Mouse (Mus musculus): ENCODE measurements around the gene Prkcb. TPM values are rescaled to one million over a fixed set of nuclear protein-coding genes. Genes with fewer than 3 reads are reported as not detected.
A peak's percentile ranks its signal among the peaks of the same experiment; 100 is the strongest.
"Not testable (repeated sequence)": the region's sequence is repeated elsewhere in the genome, so short reads cannot be mapped to it uniquely, and the experiment has no call there.

Prkcb gene
- polyA plus RNA-seq (2012; rRNA removed), result 10.9 and 11.0 TPM in 2 replicates

DNA sequence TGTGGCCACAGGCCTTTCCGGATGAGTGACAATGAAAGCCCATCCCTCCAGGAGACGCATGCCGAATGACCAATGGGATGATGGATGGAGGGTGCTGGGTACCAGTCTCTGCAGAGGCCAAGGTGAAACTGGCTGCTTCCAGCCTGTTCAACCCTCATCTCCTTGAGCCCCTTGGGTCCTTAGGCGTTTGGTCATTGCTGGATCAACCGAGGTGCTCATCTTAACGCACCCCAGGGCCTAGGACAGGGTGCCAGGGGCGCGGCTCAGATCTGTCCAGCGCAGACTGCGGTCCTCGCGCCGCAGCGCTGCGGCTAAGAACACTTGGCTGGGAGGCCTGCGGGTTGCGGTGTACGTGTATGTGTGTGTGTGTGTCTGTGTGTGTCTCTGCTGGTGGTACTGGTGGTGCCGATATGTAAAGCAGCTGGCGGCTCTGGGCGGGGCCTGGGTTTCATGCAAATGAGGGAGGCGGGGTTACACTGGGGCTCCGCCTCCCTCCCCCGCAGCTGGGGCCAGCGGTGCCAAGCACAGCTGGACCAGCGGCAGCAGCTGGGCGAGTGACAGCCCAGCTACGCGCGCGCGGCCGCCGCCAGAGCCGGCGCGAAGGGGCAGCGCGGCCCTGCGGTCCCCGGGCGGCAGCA, at the start of gene Prkcb:
TSS of gene Prkcb (plus strand) at position 147 of the 638 bp plus-strand sequence.
- 9% methylated on average over 40 of the region's 42 CpGs for WGBS
- no peak for DNase-seq (ENCODE audit: low read depth, low spot score)

DNA sequence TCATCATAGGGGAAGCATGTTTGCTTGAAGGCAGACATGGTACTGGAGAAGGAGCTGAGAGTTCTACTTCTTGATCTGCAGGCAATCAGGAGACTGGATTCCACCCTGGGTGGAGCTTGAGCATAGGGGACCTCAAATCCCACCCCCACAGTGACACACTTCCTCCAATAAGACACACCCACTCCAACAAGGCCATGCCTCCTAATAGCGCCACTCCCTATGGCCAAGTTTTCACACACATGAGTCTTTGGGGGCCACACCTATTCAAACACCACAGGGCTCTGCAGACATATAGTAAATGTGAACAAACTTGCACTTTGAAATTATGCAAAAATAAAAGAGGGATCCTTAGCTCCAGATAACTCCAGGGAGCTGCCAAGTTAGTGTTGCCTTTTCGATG, 49.6 kb upstream of the Prkcb start:
- DNase-seq (ENCODE audit: low read depth, low spot score), result peak; percentile 50
- 26% methylated on average over 2 of the region's 2 CpGs for WGBS

DNA sequence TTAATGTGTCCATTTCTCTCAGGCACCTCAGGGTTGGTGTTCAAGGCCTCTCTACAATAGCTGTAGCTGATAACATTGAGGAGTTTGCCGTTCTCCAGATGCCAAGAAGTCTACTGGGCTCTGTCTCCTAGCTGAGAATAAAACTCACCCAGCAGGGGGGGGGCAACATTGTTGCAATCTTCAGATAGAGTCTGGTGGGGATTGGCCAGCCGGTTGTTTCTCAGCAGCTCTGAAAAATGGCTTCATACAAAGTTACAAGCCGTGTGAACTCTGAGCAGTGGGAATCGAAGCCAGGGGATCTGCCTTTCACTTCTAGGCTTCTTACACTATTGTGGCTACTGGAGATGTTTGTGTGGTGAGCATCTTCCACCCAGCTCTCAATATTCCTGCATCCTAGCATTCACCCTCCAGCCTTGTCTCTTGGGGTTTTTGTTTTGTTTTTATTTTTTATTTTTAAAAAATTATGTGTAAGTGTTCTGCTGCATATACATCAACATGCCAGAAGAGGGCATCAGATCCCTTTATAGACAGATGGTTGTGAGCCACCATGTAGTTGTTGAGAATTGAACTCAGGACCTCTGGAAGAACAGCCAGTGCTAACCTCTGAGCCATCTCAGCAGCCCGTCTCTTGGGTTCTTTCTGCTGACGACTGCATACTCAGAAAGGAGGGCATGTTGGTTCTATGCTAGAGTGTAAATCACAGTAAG, 48.0 kb upstream of the Prkcb start:
- no peak for DNase-seq (ENCODE audit: low read depth, low spot score)
- WGBS, result 83% methylated on average over 6 of the region's 6 CpGs

DNA sequence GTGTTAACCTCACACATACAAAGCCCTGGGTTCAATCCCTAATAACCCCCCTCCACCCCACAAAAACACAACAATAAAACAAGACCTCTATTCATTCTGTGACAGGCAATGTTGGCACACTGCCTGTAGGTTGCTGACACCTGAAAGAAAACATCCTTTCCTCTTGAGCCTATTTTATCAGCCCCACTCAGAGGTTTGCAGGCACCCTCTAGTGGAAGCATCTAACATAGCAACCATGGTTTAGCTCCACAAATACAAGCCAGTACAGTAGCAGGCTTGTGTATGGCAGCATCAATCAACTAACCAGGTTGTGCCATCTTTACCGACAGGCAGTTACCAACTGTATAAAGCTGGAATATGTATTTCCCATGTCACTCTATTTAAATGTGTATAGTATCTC, 46.3 kb upstream of the Prkcb start:
- 30% methylated on average over 1 of the region's 1 CpGs for WGBS
- DNase-seq (ENCODE audit: low read depth, low spot score), result peak; percentile 68

DNA sequence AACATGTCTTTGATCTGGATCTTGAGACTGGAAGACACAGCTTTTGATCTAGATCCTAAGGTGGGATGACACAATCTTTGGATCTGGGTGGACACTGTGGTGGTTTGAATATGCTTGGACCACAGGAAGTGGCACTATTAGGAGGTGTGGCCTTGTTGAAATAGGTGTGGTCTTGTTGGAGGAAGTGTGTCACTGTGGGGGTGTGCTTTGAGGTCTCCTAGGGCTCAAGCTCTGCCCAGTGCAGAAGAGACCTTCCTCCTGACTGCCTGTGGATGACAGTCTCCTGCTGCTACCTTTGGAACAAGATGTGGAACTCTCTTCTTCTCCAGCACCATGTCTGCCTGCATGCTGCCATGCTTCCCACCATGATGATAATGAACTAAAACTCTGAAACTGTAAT, 45.8 kb upstream of the Prkcb start:
- not testable (repeated sequence) for DNase-seq (ENCODE audit: low read depth, low spot score)

DNA sequence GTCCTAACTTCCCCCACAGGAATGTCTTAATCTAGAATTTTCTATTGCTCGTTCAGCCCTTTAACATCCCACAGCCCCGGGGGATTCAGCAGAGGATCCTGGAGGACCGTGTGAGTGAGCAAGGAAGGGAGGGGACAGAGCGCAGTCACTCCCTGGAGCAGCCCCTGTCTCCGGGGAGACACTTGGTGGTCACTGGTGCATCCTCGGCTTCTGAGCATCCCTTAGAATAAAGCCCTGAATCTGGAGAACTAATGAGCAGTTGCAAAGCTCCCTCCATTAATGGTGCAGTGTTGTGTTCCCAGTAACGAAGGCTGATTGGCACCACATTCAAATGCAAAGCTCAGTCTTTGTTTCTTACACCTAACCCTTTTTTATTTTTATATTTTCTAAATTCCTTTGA, 44.4 kb upstream of the Prkcb start:
- WGBS, result 67% methylated on average over 7 of the region's 7 CpGs
- DNase-seq (ENCODE audit: low read depth, low spot score), result no peak

DNA sequence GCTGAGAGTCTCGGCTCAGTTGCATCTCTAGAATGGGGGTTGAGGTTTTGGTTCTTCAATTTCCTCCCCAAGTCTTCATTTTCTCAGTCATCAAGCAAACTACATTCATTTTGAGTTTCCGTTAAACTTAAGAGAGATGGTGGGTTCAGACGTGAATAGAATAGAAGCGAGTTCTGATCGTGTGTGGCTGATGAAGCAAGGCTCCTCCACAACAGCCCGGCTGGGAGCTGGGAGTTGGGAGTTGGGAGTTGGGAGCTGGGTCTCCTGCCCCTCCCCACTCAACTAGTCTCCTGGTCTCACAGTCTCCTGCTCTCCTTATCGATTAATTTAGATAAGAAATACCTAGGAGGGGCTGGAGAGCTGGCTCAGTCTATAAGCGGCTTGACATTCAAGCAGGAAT, 44.0 kb upstream of the Prkcb start:
- DNase-seq (ENCODE audit: low read depth, low spot score), result no peak
- WGBS, result 74% methylated on average over 8 of the region's 8 CpGs

DNA sequence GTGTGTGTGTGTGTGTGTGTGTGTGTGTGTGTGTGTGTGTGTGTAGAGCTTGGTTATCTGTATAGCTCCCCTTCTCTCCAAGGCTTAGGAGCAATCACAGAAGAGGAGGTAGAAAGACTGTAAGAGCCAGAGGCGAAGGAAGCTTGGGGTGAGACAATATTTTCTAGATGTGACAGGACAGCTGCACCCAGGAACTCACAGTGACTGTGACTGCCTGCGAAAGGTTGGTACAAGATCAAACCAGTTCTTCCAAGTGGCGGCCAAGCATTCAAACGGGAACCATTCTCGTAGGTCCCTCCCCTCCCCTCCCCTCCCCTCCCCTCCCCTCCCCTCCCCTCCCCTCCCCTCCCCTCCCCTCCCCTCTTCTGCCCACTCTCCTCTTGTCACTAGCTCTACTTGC, 42.6 kb upstream of the Prkcb start:
- no peak for DNase-seq (ENCODE audit: low read depth, low spot score)
- WGBS, result 47% methylated on average over 5 of the region's 5 CpGs

DNA sequence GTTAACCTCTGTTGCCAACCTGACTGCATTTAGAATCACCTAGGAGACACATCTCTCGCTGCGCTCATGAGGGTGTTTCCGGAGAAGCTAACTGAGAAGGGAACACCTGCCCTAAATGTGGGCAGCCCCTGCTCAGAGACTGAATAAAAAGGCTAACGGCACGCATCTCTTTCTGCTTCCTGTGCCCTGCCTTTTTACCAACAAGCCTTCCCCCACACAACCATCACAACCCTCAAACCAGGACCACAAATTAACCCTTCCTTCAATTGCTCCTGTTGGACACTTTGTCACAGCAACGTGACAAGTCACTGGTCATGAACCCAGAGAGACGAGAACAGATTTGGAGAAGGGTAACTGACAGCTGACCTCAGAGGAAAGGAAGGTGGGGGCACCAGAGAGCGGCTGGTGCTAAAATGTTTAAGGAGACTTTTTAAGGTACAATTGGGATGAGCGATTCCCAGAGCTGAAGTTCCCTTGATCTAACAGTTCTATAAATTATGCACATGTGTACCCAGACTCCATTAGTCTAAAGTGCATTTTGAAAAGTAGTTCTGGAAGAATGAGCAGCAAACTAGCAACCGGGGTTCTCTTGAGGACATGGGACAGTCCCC, 41.2 kb upstream of the Prkcb start:
- no peak for DNase-seq (ENCODE audit: low read depth, low spot score)
- WGBS, result 82% methylated on average over 10 of the region's 10 CpGs

DNA sequence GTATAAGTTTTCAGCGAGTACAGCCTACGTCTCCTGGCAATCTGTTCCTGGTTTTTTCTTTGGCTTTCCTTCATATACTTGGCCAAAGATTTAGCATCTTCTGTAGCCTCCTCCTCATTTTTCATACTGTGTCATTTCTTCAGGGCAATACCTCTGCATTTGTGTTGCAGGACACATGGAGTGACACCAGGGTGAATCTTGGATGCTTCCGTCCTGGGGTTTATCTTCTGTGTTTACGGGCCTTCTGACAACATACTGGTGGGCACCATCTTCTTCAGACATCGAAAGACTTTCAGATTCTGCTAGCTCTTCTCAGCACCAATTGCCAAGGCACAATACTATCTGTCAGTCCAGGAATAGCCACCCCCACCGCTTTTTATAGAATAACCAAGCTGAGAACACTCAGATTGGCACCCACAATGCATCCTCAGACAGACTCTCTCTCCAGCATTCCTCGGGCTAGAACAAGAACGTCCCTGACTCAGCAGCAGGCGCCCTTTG, 39.2 kb upstream of the Prkcb start:
- WGBS, result 81% methylated on average over 9 of the region's 9 CpGs

DNA sequence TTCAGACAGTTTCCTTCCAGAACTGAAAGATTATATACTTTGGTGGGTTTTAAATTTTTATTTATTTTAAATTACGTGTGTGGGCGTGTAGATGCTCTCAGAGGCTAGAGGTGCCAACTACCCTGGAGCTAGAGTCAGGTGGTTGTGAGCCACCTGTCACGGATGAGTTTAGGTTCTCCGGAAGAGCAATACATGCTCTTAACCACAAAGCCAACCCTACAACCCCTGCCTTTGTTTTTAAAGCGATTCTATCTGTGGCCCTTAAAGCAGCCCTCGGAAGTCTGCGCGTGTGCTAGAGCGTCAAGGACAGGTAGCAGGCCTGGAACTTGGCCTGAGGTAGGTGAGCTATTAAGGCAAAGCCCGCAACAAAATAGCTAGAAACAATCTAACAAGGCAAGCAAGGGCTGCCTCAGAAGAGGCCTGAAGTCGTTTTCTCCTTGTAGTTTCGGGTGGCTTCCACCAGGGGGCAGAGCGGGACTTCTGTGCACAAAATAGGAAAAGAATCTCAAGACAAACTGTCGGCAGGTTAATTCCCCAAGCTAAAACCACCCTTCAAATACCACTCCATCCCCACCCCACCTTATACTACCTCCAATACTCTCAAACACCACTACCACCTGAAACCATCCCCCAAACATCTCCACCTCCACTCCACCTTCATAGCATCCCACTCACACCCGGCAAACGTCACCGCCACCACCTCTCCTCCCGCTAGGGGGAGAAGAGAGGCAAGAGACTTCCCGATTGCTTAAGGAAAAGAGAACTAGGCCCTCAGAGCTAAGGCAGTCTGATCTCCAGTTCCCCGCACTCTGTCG, 37.1 kb upstream of the Prkcb start:
- WGBS, result 28% methylated on average over 21 of the region's 21 CpGs
- peak; percentile 42 for DNase-seq (ENCODE audit: low read depth, low spot score)

More for the DNA sequence above, 39.2 kb upstream of the Prkcb start:
- no peak for DNase-seq (ENCODE audit: low read depth, low spot score)

DNA sequence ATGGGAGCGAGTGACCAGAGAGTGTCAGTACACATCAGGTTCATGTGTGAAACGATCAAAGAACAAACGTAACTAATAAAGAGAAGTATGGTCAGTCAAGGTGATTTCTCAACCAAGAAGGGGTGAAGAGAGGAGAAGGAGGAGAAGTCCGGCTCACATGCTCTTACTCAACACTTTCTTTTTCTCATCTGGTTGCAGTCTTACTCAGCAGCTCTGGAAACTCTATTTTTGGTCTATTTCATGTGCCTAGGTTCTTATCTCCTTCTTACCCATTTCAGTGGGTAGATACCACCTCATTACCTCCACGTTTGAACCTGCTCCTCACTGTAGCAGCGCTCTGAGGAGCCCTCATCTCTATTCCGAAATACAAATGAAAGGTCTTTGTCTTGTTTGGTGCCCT, 31.8 kb upstream of the Prkcb start:
- DNase-seq (ENCODE audit: low read depth, low spot score), result no peak
- 72% methylated on average over 7 of the region's 7 CpGs for WGBS

DNA sequence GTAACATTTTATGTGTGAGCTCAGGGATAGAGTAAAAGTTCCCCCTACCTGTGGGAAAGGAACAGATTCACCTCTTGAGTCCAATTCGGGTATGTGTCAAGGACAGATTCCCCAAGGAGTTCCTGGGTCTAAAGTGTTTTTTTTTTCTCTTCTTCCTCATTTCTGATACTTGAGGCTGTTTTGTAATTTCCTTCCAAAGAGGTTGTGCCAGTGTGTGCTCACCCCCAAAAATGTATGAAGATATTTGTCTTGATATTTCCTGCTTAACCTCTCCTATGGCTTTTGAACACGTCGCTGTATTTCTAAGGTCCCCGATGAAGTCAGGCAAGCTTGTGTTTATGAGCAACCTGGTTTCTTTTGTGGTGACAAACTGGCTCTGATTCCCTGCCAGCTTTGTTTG, 30.0 kb upstream of the Prkcb start:
- WGBS, result 74% methylated on average over 4 of the region's 4 CpGs
- DNase-seq (ENCODE audit: low read depth, low spot score), result no peak

DNA sequence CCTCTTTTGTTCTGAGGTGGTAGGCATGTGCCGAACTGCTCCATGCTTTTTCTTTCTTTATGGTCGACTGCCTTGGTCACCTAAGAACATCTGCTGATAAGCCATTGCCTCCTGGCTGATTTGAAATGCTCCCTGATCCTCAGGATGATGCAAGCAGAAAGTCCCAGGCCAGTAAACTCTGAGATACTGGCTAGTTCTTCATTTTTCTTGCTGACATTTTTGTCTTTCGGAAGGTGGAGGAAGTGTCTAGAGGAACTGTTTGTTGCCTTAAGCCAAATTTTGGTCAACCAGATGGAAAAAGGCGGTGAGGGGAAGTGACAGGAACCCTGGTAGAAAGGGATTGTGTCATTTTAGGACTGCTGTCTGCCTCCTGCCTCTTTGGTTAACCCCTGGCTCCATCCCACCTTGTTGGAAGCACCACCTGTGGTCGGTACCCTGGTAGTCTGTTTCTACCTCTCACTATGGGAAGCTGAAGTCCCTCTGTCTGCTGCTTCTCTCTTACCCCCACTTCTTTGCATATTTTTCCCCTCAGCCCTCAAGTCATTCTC, 28.4 kb upstream of the Prkcb start:
- 72% methylated on average over 5 of the region's 5 CpGs for WGBS
- no peak for DNase-seq (ENCODE audit: low read depth, low spot score)

DNA sequence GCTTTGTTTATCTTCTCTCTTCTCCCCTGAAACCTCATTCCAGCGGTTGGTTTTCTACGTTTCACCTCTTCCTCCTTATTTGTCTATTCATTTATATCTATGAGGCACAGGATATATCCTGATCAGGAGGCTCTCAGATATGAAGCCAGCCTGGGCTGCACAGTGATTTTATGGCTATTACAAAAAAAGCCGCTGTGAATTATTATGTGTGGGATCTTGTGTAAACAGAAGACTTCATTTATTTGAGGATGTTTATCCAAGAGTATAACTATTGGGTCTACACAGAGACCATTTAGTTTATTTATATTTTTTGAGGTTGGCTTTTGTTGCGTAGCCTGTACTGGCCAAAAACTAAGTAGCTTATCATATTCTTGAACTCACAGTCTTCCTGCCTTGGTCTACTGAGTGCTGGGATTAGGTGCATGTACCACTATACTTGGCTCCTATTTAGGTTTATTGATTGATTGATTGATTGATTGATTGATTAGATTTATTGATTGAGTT, 19.5 kb upstream of the Prkcb start:
- no peak for DNase-seq (ENCODE audit: low read depth, low spot score)
- 30% methylated on average over 4 of the region's 4 CpGs for WGBS

DNA sequence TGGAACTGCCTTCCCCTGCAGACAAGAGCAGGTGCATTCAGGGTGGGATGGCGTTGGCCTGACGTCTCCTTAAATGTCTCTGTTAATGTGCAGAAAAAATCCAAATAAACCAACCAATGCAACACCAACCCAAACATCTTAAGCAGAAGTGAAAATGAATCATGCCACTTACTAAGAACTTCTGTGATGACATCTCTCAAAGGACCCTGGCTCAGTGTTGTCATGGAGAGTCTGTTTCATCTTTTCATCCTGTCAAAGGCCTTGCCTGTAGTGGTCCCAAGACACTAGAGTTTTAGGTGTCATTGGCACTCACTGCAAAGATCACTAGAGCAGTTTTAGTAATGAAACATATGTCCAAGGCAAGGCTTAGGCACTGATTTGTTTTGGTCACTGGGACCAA, 16.2 kb upstream of the Prkcb start:
- DNase-seq (ENCODE audit: low read depth, low spot score), result no peak
- WGBS, result 72% methylated on average over 2 of the region's 2 CpGs

DNA sequence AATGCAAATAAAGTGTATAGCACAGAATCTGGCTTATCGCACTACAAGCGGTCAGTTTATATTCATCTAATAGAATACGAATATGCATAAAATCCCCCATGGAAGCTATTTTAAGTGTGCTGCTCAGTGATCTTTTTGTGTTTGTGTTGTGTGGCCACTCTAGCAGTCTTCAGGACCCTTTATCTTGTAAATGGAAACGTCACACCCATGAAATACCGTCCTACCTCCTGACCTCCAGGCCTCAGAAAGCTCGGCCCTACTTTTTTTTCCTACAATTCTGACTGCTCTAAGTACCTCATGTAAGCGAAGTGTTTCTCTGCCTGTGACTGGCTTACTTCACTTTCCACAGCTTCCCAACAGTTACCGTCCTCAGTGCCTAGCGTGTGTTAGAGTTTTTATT, 9.0 kb upstream of the Prkcb start:
- DNase-seq (ENCODE audit: low read depth, low spot score), result no peak
- 78% methylated on average over 9 of the region's 9 CpGs for WGBS

DNA sequence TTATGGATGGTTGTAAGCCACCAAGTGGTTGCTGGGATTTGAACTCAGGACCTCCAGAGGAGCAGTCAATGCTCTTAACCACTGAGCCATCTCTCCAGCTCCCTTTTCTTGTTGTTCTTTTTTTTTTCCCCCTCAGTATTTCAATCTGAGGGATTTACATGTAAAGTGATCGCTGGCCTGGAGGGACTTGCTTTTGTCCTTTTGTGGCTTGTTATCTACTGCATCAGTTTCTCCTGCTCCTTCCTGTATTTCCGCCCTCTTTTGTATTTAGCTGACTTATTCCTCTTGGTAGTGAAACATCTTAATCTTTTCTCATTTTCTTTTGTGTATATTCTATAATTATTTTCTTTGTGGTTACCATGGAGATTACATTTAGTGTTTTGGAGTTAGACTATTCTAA, 8.2 kb upstream of the Prkcb start:
- no peak for DNase-seq (ENCODE audit: low read depth, low spot score)
- 67% methylated on average over 2 of the region's 2 CpGs for WGBS

DNA sequence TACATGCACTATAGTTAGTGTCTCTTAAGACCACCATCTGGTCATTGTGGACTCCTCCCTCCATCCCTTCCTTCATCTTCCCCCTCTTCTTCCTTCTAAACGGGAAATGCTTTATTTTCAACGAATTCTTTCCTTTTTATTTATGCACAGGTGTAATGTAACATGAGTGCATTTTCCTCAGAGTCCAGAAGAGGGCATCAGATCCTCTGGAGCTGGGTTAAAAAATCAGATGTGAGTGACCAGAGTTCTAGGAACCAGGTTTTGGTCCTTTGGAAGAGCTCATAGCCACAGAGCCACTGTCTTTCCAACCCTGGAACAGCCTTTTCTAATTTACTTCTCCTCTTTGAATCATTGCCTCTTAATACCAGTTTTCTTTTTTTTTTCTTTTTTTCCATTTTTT, 6.0 kb upstream of the Prkcb start:
- no peak for DNase-seq (ENCODE audit: low read depth, low spot score)
- 73% methylated on average over 2 of the region's 2 CpGs for WGBS

DNA sequence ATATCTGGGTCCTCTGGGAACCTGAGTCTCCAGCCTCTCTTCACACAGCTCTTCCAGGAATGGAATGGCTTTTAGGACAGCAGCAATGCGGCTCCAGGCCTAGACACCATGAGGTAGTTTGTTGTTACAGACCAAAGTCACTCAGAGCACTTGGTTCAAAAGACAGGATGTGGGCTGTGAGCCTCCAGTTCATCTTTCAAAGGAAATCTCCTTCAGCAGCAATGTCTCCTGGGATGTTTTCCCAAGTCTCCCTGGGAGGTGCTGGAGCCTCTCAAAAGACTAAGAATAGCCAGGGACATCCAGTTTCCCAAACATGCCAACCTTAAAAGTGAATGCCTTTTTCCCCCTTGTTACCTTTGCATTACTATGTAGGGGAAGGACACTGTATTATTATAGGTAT, 1.3 kb upstream of the Prkcb start:
- WGBS, result 53% methylated on average over 1 of the region's 1 CpGs

More for the DNA sequence above, 1.3 kb upstream of the Prkcb start:
- DNase-seq (ENCODE audit: low read depth, low spot score), result no peak

Data from large intestine, adult 2 months (tissue).